Mouse (Mus musculus): ENCODE measurements around the gene Wfdc10. TPM values are rescaled to one million over a fixed set of nuclear protein-coding genes. Genes with fewer than 3 reads are reported as not detected.

The Wfdc10 gene
- polyA plus RNA-seq, 1 experiment from 2014 or later = 1.1 TPM

Other genes with a start within 250 kb of the Wfdc10 start
- gene Sdc4, start 212.2 kb upstream of the Wfdc10 start, polyA plus RNA-seq (2014; fragmentation: Nextera tagmentation; extraction: Ambion mirVana) = 57.1 and 58.4 TPM in 2 replicates
- gene Sys1, start 199.1 kb upstream of the Wfdc10 start, polyA plus RNA-seq (2014; fragmentation: Nextera tagmentation; extraction: Ambion mirVana) = 63.3 and 68.3 TPM in 2 replicates
- gene Gm20458, start 195.1 kb upstream of the Wfdc10 start, polyA plus RNA-seq (2014; fragmentation: Nextera tagmentation; extraction: Ambion mirVana) = 12.5 and 14.7 TPM in 2 replicates
- not detected in 2 replicates for gene Trp53tg5, start 182.3 kb upstream of the Wfdc10 start, polyA plus RNA-seq (2014; fragmentation: Nextera tagmentation; extraction: Ambion mirVana)
- gene Dbndd2, start 169.9 kb upstream of the Wfdc10 start, polyA plus RNA-seq (2014; fragmentation: Nextera tagmentation; extraction: Ambion mirVana) = 4.1 and 10.5 TPM in 2 replicates
- 72.9 and 76.9 TPM in 2 replicates for gene Pigt, start 158.5 kb upstream of the Wfdc10 start, polyA plus RNA-seq (2014; fragmentation: Nextera tagmentation; extraction: Ambion mirVana)
- 53.7 and 62.4 TPM in 2 replicates for gene Wfdc2, start 93.6 kb upstream of the Wfdc10 start, polyA plus RNA-seq (2014; fragmentation: Nextera tagmentation; extraction: Ambion mirVana)
- not detected in 2 replicates for gene Spint3, start 82.6 kb upstream of the Wfdc10 start, polyA plus RNA-seq (2014; fragmentation: Nextera tagmentation; extraction: Ambion mirVana)
- gene Wfdc6a, start 70.6 kb upstream of the Wfdc10 start, polyA plus RNA-seq (2014; fragmentation: Nextera tagmentation; extraction: Ambion mirVana) = 0.51 TPM in 1 of 2 replicates, not detected in the other
- gene Eppin, start 62.5 kb upstream of the Wfdc10 start, polyA plus RNA-seq (2014; fragmentation: Nextera tagmentation; extraction: Ambion mirVana) = not detected in 2 replicates
- gene Wfdc6b, start 42.5 kb upstream of the Wfdc10 start, polyA plus RNA-seq (2014; fragmentation: Nextera tagmentation; extraction: Ambion mirVana) = not detected in 2 replicates
- gene Wfdc8, start 42.4 kb upstream of the Wfdc10 start, polyA plus RNA-seq (2014; fragmentation: Nextera tagmentation; extraction: Ambion mirVana) = 0.11 TPM in 1 of 2 replicates, not detected in the other
- gene Wfdc16, start 17.2 kb upstream of the Wfdc10 start, polyA plus RNA-seq (2014; fragmentation: Nextera tagmentation; extraction: Ambion mirVana) = not detected in 2 replicates
- not detected in 2 replicates for gene Wfdc9, start 537 bp downstream of the Wfdc10 start, polyA plus RNA-seq (2014; fragmentation: Nextera tagmentation; extraction: Ambion mirVana)
- not detected in 2 replicates for gene Wfdc11, start 18.0 kb downstream of the Wfdc10 start, polyA plus RNA-seq (2014; fragmentation: Nextera tagmentation; extraction: Ambion mirVana)
- gene Wfdc13, start 29.1 kb downstream of the Wfdc10 start, polyA plus RNA-seq (2014; fragmentation: Nextera tagmentation; extraction: Ambion mirVana) = 0.21 TPM in 1 of 2 replicates, not detected in the other
- not detected in 2 replicates for gene Spint4, start 42.5 kb downstream of the Wfdc10 start, polyA plus RNA-seq (2014; fragmentation: Nextera tagmentation; extraction: Ambion mirVana)
- not detected in 2 replicates for gene Spint5, start 59.3 kb downstream of the Wfdc10 start, polyA plus RNA-seq (2014; fragmentation: Nextera tagmentation; extraction: Ambion mirVana)
- 0.53 and 1.1 TPM in 2 replicates for gene Wfdc3, start 89.9 kb downstream of the Wfdc10 start, polyA plus RNA-seq (2014; fragmentation: Nextera tagmentation; extraction: Ambion mirVana)
- gene Dnttip1, start 89.9 kb downstream of the Wfdc10 start, polyA plus RNA-seq (2014; fragmentation: Nextera tagmentation; extraction: Ambion mirVana) = 60.9 and 63.0 TPM in 2 replicates
- 229 and 276 TPM in 2 replicates for gene Ube2c, start 113.9 kb downstream of the Wfdc10 start, polyA plus RNA-seq (2014; fragmentation: Nextera tagmentation; extraction: Ambion mirVana)
- gene Tnnc2, start 123.9 kb downstream of the Wfdc10 start, polyA plus RNA-seq (2014; fragmentation: Nextera tagmentation; extraction: Ambion mirVana) = 799 and 1,279 TPM in 2 replicates
- gene Snx21, start 129.8 kb downstream of the Wfdc10 start, polyA plus RNA-seq (2014; fragmentation: Nextera tagmentation; extraction: Ambion mirVana) = 27.9 and 28.3 TPM in 2 replicates
- gene Acot8, start 148.8 kb downstream of the Wfdc10 start, polyA plus RNA-seq (2014; fragmentation: Nextera tagmentation; extraction: Ambion mirVana) = 12.6 and 13.8 TPM in 2 replicates
- 6.0 and 6.4 TPM in 2 replicates for gene Zswim3, start 149.1 kb downstream of the Wfdc10 start, polyA plus RNA-seq (2014; fragmentation: Nextera tagmentation; extraction: Ambion mirVana)
- gene Zswim1, start 166.6 kb downstream of the Wfdc10 start, polyA plus RNA-seq (2014; fragmentation: Nextera tagmentation; extraction: Ambion mirVana) = 15.1 and 15.7 TPM in 2 replicates
- gene Spata25, start 172.5 kb downstream of the Wfdc10 start, polyA plus RNA-seq (2014; fragmentation: Nextera tagmentation; extraction: Ambion mirVana) = not detected in 2 replicates
- gene Ctsa, start 176.8 kb downstream of the Wfdc10 start, polyA plus RNA-seq (2014; fragmentation: Nextera tagmentation; extraction: Ambion mirVana) = 140 and 154 TPM in 2 replicates
- gene Neurl2, start 177.4 kb downstream of the Wfdc10 start, polyA plus RNA-seq (2014; fragmentation: Nextera tagmentation; extraction: Ambion mirVana) = 8.3 and 9.1 TPM in 2 replicates
- 50.1 and 55.1 TPM in 2 replicates for gene Pltp, start 201.7 kb downstream of the Wfdc10 start, polyA plus RNA-seq (2014; fragmentation: Nextera tagmentation; extraction: Ambion mirVana)
- 56.9 and 62.8 TPM in 2 replicates for gene Pcif1, start 223.3 kb downstream of the Wfdc10 start, polyA plus RNA-seq (2014; fragmentation: Nextera tagmentation; extraction: Ambion mirVana)

Data from embryonic facial prominence, embryonic 14.5 days (tissue).